Mouse (Mus musculus) gastrocnemius, adult 18-20 months (tissue): ENCODE results near the gene Nktr. TPM values are rescaled to one million over a fixed set of nuclear protein-coding genes. Genes with fewer than 3 reads are reported as not detected.

Experiments used
- DNase-seq: peaks from one replicate; pipeline ENCODE4 v3.0.0; 2021; ENCODE audit warnings: low spot score
- total RNA-seq, 2 experiments: library from RNA; stranded (reverse); gene quantifications; 2 replicates each; pipeline ENCODE4 v1.2.3; 2021

Gene Nktr
- total RNA-seq, 2 experiments from 2014 or later: 31.7 to 37.0 TPM

GRCm38 (mm10) chr9:121802747-121803146, 83.8 kb downstream of the Nktr start:
- no peak for DNase-seq

Other genes with a start within 250 kb of the Nktr start
- gene Cck, start 223.5 kb upstream of the Nktr start, total RNA-seq: not detected
- not detected for gene Lyzl4, start 77.1 kb upstream of the Nktr start, total RNA-seq
- gene Vipr1, start 76.5 kb upstream of the Nktr start, total RNA-seq: 1 to 10 TPM; 1.1 to 1.5 TPM
- 1 to 10 TPM; 5.4 to 5.5 TPM for gene Sec22c, start 13.7 kb upstream of the Nktr start, total RNA-seq
- gene Ss18l2, start 8.8 kb upstream of the Nktr start, total RNA-seq: 100 to 1,000 TPM; 108 to 115 TPM
- 100 to 1,000 TPM; 123 to 131 TPM for gene Zfp651, start 40.2 kb downstream of the Nktr start, total RNA-seq
- gene Klhl40, start 58.4 kb downstream of the Nktr start, total RNA-seq: 100 to 1,000 TPM; 121 to 228 TPM
- gene Hhatl, start 73.3 kb downstream of the Nktr start, total RNA-seq: 100 to 1,000 TPM; 125 to 145 TPM
- under 1 TPM in 1 of 2 experiments, not detected in 1; 0.17 TPM for gene Ccdc13, start 120.3 kb downstream of the Nktr start, total RNA-seq
- gene Higd1a, start 139.2 kb downstream of the Nktr start, total RNA-seq: 10 to 100 TPM; 82.9 to 95.7 TPM
- gene Ackr2, start 179.2 kb downstream of the Nktr start, total RNA-seq: 1 to 10 TPM in 1 of 2 experiments, under 1 TPM in 1; 0.64 to 1.8 TPM
- gene Cyp8b1, start 197.1 kb downstream of the Nktr start, total RNA-seq: not detected
- gene Fam198a, start 231.8 kb downstream of the Nktr start, total RNA-seq: under 1 TPM; 0.62 to 0.71 TPM